Mouse (Mus musculus) E14TG2a.4 (cell line): ENCODE measurements around the gene Dgki.

Experiments used
- H3K27me3 ChIP-seq: 2 replicates; pipeline ENCODE4 v1.6.1; 2014; ENCODE audit warnings: low read length, control low read depth; ENCODE audit not compliant: insufficient read depth
- H3K36me3 ChIP-seq: 2 replicates; pipeline ENCODE4 v1.6.1; 2014; ENCODE audit warnings: low read length, control low read depth; ENCODE audit not compliant: insufficient read depth
- H3K4me1 ChIP-seq: replicated peaks from 2 replicates; pipeline ENCODE4 v1.6.1; 2014; ENCODE audit warnings: low read depth, low read length, control low read depth
- H3K4me3 ChIP-seq: replicated peaks from 2 replicates; pipeline ENCODE4 v1.5.1; 2014; ENCODE audit warnings: mild to moderate bottlenecking, low read length
- H3K9me3 ChIP-seq: 2 replicates; pipeline ENCODE4 v1.6.1; 2014; ENCODE audit warnings: low read length, control low read depth
- CTCF ChIP-seq: conservative IDR thresholded peaks from 2 replicates; pipeline ENCODE4 v1.5.1; 2014; ENCODE audit warnings: low read length
- NANOG ChIP-seq: IDR thresholded peaks from 2 replicates; pipeline ENCODE4 v1.6.1; 2014; ENCODE audit warnings: borderline replicate concordance, low read length, mixed read lengths
- POU5F1 ChIP-seq: IDR thresholded peaks from 2 replicates; pipeline ENCODE4 v1.6.1; 2014; ENCODE audit warnings: low read length, borderline replicate concordance

Gene Dgki

DNA sequence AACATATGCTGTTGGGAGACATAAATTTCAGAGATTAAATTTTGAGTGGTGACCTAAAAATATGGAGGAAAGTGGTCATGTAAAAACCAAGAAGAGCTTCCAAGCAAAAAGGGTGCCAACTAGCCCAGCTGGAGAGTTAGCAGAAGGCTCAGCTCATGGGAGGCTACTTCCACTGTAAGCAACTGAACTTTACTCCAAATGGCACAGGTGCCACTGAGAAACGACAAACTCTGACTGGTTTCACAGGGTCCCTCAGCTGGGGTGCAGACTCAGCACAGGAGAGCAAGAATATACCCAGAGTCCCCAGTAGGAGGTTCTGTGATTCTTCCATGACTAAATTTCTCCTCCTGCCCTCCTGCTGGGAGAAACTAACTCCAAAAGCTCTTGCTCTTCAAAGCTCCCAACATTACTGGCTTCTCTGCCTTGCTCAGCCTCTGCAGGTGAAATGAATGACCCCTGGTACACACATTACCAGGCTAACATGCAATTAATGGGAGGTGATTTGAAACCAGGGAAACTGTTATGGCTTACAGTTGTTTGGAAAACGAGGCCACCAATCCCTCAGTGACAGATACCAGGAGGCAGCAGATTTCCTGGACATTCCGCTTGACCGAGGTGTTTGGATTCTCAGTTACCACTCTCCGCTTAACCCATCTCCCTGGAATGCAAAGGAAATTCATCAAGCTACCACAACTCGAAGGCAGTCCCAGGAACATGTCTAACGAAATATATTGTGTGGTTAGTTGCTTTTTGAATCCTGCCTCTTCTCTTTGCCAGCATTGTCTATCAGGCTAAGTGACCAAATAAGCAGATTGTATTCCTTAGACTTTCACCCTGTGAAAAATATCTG, 487.1 kb downstream of the Dgki start:
- no peak for TF ChIP-seq CTCF
- TF ChIP-seq POU5F1: no peak
- TF ChIP-seq NANOG: no peak
- peaks cover 27% of the 10 kb centered on the region for H3K27me3 ChIP-seq
- H3K36me3 ChIP-seq: no peaks in the 10 kb centered on the region
- H3K9me3 ChIP-seq: no peaks in the 10 kb centered on the region
- no peak overlapping the region for H3K4me3 ChIP-seq
- peaks cover 18% of the 10 kb centered on the region for H3K4me1 ChIP-seq

DNA sequence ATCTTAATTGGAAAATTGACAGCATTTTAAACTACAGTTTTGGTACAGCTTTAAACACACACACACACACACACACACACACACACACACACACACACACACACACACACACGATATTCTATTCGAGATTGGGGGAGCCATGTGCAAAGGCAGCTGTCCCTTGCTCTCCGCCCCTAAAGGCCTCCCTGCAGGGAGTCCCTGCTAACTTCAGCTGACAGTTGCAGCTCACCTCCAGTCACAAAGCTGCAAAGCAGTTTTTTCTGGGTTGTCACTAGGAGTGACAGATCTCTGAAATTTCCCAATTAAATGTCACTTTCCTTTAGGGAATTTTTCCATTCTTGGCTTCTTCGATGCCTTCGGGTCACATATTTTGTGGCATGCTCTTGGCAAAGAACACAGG, 489.5 kb downstream of the Dgki start:
- Histone ChIP-seq H3K36me3 (no peaks in the 10 kb centered on the region), H3K27me3 (peaks cover 27% of the 10 kb centered on the region), H3K9me3 (no peaks in the 10 kb centered on the region), H3K4me1 (peaks cover 18% of the 10 kb centered on the region), H3K4me3 (peak overlapping the region; percentile 74)
- TF ChIP-seq NANOG: no peak
- TF ChIP-seq CTCF: no peak
- no peak for TF ChIP-seq POU5F1

DNA sequence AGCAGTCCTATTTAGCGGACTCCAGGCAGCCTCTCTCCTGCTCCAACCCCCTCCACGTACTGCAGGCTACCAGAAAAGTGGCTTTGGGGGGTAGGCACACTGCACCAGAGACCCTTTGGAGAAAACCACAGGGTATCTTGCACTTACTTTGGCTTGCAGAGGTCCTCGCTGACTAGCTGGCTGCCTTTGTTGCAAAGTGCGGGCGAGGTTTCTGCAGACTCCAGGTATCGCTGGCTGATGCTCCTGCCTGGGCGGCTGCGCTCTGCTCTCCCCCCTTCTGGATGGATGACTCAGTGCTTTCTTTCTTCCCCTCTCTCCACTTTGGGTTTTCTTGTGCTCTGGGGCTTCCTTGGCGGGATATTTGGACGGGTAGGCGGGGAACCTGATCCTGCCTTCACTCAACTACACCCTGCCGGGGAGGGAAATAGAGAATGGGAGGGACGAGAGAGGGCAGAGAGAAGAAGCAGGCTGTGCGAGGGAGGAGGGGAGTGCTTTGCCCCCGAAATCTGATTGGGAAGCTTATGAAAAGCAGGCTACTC, 490.2 kb downstream of the Dgki start, which contains the start of gene Ptn:
Gene Ptn, minus strand, starts transcription at position 474 of the 539 bp plus-strand sequence.
- H3K9me3 ChIP-seq: no peaks in the 10 kb centered on the region
- TF ChIP-seq POU5F1 (no peak), CTCF (no peak), NANOG (no peak)
- H3K4me3 ChIP-seq: peak within 1 kb of the TSS; percentile 74
- no peaks in the 10 kb centered on the region for H3K36me3 ChIP-seq
- peaks cover 18% of the 10 kb centered on the region for H3K4me1 ChIP-seq
- peaks cover 27% of the 10 kb centered on the region for H3K27me3 ChIP-seq

DNA sequence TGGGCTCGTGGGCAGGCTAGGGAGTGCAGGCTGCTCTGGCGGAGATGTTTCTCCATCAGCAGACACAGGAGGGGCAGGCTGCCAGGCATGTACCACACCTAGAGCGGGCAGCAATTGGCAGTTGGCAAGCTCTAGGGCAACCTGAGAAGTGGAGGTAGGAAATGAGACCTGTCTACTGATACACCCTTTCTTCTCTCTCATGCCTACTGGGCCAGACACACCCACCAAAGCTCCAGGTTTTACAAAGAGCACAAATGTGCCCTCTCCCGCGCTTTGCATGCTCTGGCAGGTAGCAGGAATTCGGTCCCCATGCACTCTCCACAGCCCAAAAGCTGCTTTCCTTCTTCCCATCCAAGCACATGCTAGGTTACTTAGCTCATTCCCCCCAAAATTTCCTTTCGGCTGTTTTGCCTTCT, 490.7 kb downstream of the Dgki start:
- Histone ChIP-seq H3K4me1 (peaks cover 18% of the 10 kb centered on the region), H3K9me3 (no peaks in the 10 kb centered on the region), H3K4me3 (peak overlapping the region; percentile 74), H3K27me3 (peaks cover 27% of the 10 kb centered on the region), H3K36me3 (no peaks in the 10 kb centered on the region)
- no peak for TF ChIP-seq NANOG
- TF ChIP-seq CTCF: no peak
- no peak for TF ChIP-seq POU5F1

DNA sequence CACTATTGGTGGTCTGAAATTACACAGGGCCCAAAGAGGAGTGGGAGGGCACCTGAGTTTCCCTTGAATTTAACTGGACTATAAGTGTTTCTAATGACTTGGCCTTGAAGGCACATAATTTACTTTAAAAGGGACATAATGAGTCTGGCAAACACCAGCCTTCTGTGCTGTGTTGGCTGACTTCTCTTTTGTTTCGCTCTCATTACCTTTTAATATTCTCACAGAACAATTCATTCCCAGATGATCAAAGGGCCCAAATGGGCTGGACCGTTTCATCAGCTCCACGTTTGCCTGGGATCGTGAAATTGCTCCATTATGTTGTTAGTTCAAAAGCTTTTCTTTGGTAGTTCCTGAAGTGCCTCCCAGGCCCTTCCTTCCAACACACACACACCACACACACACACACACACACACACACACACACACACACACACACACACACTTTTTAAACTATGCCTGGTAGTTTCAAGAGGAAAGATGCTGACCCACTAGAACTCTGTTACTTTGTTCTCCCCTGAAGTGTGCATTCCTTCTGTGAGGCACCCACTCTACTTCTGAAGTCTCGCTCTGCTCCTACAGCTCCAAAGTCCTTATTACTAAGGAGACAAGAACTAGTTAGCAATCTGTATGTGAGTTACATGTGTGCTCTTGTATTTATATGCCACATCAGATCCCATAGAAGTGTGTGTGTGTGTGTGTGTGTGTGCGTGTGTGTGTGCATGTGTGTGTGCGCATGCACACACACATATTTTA, 491.5 kb downstream of the Dgki start:
- Histone ChIP-seq H3K4me1 (peaks cover 18% of the 10 kb centered on the region), H3K9me3 (no peaks in the 10 kb centered on the region)

DNA sequence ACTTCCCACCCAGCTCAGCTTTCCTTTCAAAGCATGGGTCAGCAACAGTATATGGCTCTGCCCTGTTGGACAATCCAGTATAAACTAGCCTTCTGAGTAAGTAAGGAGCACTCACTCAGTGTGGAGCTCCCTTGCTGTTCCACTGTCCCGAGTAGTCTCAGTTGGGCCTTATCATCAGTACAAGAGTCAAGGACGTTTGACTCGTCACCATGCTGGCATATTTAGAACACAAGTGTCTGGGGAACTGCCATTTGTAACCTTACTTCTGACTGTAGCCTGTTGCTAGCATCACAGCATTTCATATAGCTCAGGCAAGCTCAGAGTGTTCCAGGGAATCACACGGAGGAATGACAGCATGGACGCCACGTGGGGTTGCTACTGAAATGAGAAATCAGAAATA, 493.1 kb downstream of the Dgki start:
- H3K27me3 ChIP-seq: peaks cover 24% of the 10 kb centered on the region
- H3K4me3 ChIP-seq: no peak overlapping the region
- no peaks in the 10 kb centered on the region for H3K36me3 ChIP-seq
- TF ChIP-seq CTCF (no peak), POU5F1 (no peak), NANOG (no peak)
- H3K4me1 ChIP-seq: peaks cover 18% of the 10 kb centered on the region
- no peaks in the 10 kb centered on the region for H3K9me3 ChIP-seq

More for the DNA sequence above, 491.5 kb downstream of the Dgki start:
- H3K4me3 ChIP-seq: no peak overlapping the region
- no peaks in the 10 kb centered on the region for H3K36me3 ChIP-seq
- TF ChIP-seq POU5F1: no peak
- TF ChIP-seq NANOG: no peak
- no peak for TF ChIP-seq CTCF
- H3K27me3 ChIP-seq: peaks cover 27% of the 10 kb centered on the region

DNA sequence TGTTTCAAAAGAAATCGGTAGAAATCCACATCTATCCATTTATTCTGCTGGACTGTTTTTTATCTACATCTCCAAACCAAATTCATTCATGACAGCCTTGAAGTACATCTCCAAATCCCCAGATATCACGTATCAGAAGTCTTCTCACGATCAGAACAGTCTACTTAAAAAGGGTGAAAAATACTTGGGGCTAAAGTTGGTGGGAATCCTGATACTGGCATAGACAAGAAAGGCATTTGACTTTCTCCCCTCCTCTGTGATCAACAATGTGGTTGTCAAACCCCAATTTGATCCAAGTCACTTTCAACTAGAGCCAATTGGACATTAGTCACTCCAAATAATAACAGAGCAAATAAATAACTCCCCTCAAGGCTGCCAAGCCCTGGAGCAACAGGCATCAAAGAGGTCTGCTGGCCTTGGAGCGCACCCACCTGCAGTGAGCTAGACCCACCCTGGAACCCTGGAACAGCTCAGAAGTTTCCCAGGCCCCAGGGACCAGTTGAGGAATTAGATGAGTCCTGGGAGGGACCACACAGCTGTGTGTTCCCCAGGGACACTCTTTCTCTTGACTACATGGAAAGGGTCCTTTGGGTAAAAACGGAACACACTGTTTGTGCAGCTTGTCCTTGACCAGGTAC, 499.6 kb downstream of the Dgki start:
- Histone ChIP-seq H3K4me1 (no peaks in the 10 kb centered on the region), H3K36me3 (no peaks in the 10 kb centered on the region), H3K27me3 (no peaks in the 10 kb centered on the region), H3K4me3 (no peak overlapping the region), H3K9me3 (no peaks in the 10 kb centered on the region)
- TF ChIP-seq NANOG (no peak), POU5F1 (no peak), CTCF (no peak)
